Mouse (Mus musculus) ES-Bruce4 (cell line): ENCODE measurements around the gene Trio. TPM values are rescaled to one million over a fixed set of nuclear protein-coding genes. Genes with fewer than 3 reads are reported as not detected.

Experiments used
- H3K27ac ChIP-seq: 2 replicates; pipeline ENCODE4 v1.5.1; 2012; ENCODE audit warnings: low read length, inconsistent platforms; ENCODE audit not compliant: insufficient read depth
- H3K27me3 ChIP-seq: 2 replicates; pipeline ENCODE4 v1.6.1; 2012; ENCODE audit warnings: mild to moderate bottlenecking, low read length, inconsistent platforms; ENCODE audit not compliant: control insufficient read depth, poor library complexity, insufficient read depth, severe bottlenecking
- H3K36me3 ChIP-seq: 2 replicates; pipeline ENCODE4 v1.6.1; 2012; ENCODE audit warnings: inconsistent platforms, mild to moderate bottlenecking, low read length, moderate library complexity; ENCODE audit not compliant: control insufficient read depth, poor library complexity, insufficient read depth, severe bottlenecking
- H3K4me1 ChIP-seq: one replicate; pipeline ENCODE4 v1.8.1; 2011; ENCODE audit warnings: low read length; ENCODE audit not compliant: control insufficient read depth, insufficient read depth
- H3K4me3 ChIP-seq: 2 replicates; pipeline ENCODE4 v1.5.1; 2011; ENCODE audit warnings: low read depth, mild to moderate bottlenecking, low read length
- H3K9ac ChIP-seq: 2 replicates; pipeline ENCODE4 v1.6.1; 2012; ENCODE audit warnings: low read depth, mild to moderate bottlenecking, inconsistent platforms; ENCODE audit not compliant: poor library complexity, severe bottlenecking
- H3K9me3 ChIP-seq: replicated peaks from 2 replicates; pipeline ENCODE4 v1.6.1; 2012; ENCODE audit warnings: mild to moderate bottlenecking, low read length, inconsistent platforms; ENCODE audit not compliant: control insufficient read depth, poor library complexity, insufficient read depth, severe bottlenecking
- CTCF ChIP-seq: IDR thresholded peaks from one replicate; pipeline ENCODE4 v1.8.1; 2011; ENCODE audit warnings: low read depth, low read length
- EP300 ChIP-seq: IDR thresholded peaks from 2 replicates; pipeline ENCODE4 v1.6.1; 2011; ENCODE audit warnings: low read depth, low read length; ENCODE audit not compliant: insufficient read depth
- POLR2A ChIP-seq: IDR thresholded peaks from one replicate; pipeline ENCODE4 v1.8.1; 2011; ENCODE audit warnings: low read length; ENCODE audit not compliant: insufficient read depth
- polyA plus RNA-seq: library from polyadenylated mRNA; stranded (reverse); fragments of >200 nt; gene quantifications from 2 replicates; pipeline ENCODE4 v1.2.4, GENCODE M21; 2011; ENCODE audit warnings: low read depth; ENCODE audit not compliant: missing spikeins, insufficient read depth, insufficient read length

Trio gene
- polyA plus RNA-seq, 1 experiment: 62.2 TPM

DNA sequence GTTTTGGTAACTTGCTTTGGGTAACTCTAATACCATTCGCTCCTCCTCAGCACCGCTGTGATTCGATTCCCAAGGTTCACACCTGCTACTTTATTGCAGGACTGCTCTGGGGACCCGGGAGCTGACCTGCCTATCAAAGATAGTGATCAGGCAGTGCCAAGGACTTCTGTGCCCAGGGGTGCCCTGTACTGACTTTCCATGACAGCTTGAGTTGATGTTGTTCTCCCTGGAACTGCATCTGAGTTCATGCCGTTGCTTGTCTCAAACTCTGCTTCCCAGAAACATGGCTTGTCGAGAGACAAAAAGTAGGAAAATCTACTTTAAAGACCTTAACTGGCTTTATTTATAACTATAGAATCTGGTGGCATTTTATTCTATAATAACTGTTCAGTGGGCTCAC lies 27.6 kb upstream of the Trio start:
- no peak overlapping the region for H3K27ac ChIP-seq
- no peaks in the 10 kb centered on the region for H3K36me3 ChIP-seq
- no peaks in the 10 kb centered on the region; the same call in 1 of the 2 replicates for H3K27me3 ChIP-seq
- H3K9me3 ChIP-seq: no peaks in the 10 kb centered on the region; the same call in 1 of the 2 replicates
- no peak overlapping the region for H3K9ac ChIP-seq
- no peaks in the 10 kb centered on the region for H3K4me1 ChIP-seq
- H3K4me3 ChIP-seq: no peak overlapping the region
- no peak for TF ChIP-seq CTCF

DNA sequence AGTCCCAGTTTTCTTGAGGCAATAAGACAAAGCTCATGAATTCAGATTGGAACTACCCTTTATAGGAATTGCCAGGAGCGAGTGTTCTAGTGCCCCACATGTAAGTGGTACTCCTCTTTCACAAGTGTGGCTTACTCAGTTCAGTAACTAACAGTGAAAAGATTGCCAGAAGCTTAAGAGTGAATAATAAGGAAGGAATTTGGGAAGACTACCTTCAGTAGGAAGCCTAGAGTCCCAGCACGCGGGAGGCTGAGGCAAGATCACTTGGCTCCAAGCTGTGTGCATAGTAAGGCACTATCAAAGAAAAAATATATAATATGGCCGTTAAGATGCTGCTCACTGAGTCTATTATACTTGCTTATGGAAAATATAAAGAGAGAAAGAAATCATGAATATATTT lies 26.2 kb upstream of the Trio start:
- no peaks in the 10 kb centered on the region; the same call in 1 of the 2 replicates for H3K9me3 ChIP-seq
- H3K27me3 ChIP-seq: no peaks in the 10 kb centered on the region; the same call in 1 of the 2 replicates
- H3K36me3 ChIP-seq: no peaks in the 10 kb centered on the region
- H3K9ac ChIP-seq: no peak overlapping the region
- H3K4me1 ChIP-seq: no peaks in the 10 kb centered on the region
- H3K27ac ChIP-seq: no peak overlapping the region
- TF ChIP-seq CTCF (no peak), EP300 (no peak), POLR2A (no peak)
- no peak overlapping the region for H3K4me3 ChIP-seq

DNA sequence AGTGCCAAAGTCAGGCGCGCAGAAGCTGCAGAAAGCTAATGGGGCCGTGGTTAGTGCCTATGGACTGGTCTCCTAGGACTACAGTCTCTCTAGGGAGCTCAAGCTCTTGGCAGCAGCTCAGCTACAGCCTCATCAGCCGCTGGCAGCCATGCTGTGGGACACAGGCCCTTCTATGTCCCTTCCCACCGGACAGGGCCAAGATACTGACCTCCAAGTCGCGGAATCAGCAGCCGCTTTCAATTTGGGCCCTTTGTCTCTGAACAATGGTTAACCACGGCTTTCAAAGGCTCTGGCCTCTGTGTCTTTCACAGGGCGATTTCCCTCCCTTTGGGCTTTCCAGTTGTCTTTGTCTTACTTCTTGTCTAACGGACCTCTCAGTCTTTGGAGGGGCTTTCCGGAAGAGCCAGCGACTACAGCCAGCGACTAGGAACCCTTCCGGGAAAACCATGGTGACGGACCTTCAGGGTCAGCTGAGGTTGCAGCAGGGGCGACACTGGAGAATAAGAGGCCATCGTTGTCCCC lies 25.5 kb upstream of the Trio start:
- TF ChIP-seq CTCF (no peak), EP300 (peak; percentile 67; the same call in 1 of the 2 replicates), POLR2A (no peak)
- Histone ChIP-seq H3K4me3 (peak overlapping the region; percentile 25; the same call in 1 of the 2 replicates), H3K9me3 (no peaks in the 10 kb centered on the region; the same call in 1 of the 2 replicates), H3K4me1 (no peaks in the 10 kb centered on the region), H3K27me3 (no peaks in the 10 kb centered on the region; the same call in 1 of the 2 replicates), H3K36me3 (no peaks in the 10 kb centered on the region), H3K9ac (no peak overlapping the region), H3K27ac (no peak overlapping the region)

DNA sequence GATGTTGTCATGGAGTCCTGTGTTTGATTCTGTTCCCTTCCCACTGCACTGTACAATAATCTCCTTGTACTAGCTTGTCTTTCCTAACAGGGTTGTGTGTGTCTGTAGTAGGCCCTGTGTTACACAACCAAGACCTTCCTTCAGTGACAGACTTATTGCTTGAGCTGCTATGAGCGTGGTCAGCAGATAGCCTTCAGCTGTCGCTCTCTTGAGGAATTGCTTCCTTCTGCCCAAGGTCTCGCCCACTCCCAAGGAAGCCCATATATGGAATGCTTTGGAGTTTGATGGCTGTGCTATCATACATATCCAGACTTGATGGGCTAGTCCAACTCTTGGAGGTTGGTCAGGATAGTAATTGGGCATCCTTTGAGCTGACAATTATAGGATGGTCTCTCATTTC lies 22.1 kb upstream of the Trio start:
- Histone ChIP-seq H3K9ac (no peak overlapping the region), H3K27ac (no peak overlapping the region), H3K27me3 (no peaks in the 10 kb centered on the region), H3K4me1 (no peaks in the 10 kb centered on the region), H3K4me3 (no peak overlapping the region), H3K9me3 (no peaks in the 10 kb centered on the region; the same call in 1 of the 2 replicates), H3K36me3 (no peaks in the 10 kb centered on the region)
- no peak for TF ChIP-seq CTCF
- TF ChIP-seq EP300: no peak
- no peak for TF ChIP-seq POLR2A

DNA sequence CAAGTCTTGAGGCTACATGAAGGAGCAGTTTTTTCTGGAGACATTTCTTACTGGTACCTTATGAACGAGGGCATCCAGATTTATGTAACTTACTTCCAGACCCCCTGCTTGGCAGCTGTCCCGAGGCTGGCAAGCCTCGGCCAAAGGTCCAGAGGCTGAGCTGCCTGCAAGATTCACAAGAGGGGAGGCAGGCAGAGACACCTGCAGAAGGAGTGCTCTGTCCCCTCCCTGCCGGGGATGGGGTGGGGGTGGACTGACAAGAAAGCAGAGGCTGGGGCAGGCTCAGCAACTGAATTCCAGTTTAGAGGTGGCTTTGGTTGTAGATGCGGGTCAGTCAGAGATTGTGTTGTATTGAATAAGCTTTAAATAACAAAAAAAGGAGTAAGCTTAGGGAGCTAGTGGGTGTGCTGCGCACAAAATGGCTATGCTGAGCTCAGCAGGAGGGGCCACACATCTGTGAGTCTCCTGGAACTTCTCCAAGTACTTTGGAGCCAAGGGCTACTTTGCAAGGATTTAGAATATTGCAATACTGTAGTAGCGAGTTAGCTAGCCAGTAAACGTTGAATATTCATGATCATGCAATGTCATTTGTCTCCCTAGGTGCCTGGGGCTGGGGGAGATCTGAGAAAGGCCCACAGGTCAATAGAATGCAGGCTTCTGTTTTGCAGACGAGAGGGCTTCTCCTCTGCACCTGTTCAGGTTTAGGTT lies 15.7 kb upstream of the Trio start:
- Histone ChIP-seq H3K27ac (no peak overlapping the region), H3K36me3 (no peaks in the 10 kb centered on the region), H3K27me3 (no peaks in the 10 kb centered on the region; the same call in 1 of the 2 replicates), H3K9ac (no peak overlapping the region), H3K4me3 (no peak overlapping the region), H3K4me1 (no peaks in the 10 kb centered on the region), H3K9me3 (no peaks in the 10 kb centered on the region)
- TF ChIP-seq EP300 (peak; percentile 27; the same call in 1 of the 2 replicates), POLR2A (no peak), CTCF (no peak)

DNA sequence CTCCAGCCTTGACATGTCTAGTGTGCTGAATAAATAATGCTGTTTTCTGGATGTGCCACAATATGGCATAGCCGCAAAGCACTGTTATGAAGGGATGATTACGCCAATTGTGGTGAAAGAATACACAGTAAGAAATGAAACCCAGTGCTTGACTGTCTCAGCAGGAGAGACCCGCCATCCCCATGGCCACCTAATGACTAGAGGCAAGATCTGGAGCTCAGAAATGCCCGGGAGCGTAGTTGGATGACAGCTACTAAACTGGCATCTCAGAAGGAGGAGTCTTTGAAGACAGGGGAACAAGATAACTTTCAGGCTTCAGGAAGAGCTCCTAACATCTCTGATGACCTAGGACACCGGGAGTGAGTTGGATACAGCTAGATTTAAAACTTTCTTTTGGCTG lies 12.0 kb upstream of the Trio start:
- no peaks in the 10 kb centered on the region for H3K4me1 ChIP-seq
- H3K9ac ChIP-seq: no peak overlapping the region
- peaks cover 2% of the 10 kb centered on the region; the same call in 1 of the 2 replicates for H3K27me3 ChIP-seq
- H3K4me3 ChIP-seq: no peak overlapping the region
- TF ChIP-seq EP300: no peak
- H3K27ac ChIP-seq: no peak overlapping the region
- H3K36me3 ChIP-seq: no peaks in the 10 kb centered on the region
- no peaks in the 10 kb centered on the region for H3K9me3 ChIP-seq
